Mouse (Mus musculus) layer of hippocampus, adult 11-12 months (tissue): Measurements from ENCODE around the gene E2f6.

ENCODE experiments used
- DNase-seq: peaks from one replicate; pipeline ENCODE4 v3.0.0; 2022; ENCODE audit warnings: low spot score

The E2f6 gene

DNA sequence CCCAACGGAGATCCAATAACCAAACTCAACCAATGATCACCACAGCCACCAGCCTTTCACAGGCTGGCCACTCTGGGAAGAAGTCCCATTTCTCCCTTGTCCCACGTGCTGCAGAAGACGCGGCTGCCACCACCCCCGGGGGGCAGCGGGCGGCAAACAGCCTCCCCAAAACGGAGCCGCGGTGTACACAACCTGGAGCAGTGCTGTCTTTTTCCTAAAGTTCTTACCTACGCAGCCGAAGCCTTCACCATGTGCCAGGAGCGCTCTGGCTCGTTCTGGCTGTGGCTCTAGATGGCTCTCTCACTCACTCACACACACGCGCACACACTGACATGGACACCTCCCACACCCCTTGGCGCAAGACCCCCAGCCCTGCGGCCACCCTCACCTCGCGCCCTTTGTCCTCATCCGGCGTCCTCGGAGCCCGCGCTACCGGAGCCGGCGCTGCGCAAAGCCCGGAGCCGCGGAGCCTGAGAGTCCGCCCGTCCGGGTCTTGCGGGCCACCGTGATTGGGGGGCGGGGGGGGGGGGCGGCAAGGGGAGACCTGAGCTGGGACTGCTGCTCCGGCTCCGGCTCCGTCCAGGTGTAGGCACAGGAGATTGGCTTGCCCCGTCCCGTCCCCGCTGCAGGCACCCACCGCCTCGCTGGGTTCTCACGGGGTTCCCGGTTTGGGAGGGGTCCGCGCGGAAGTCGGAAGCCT is 10.4 kb upstream of the E2f6 start, which contains the start of gene Greb1:
Gene Greb1 (minus strand): TSS at position 628 of the 700 bp plus-strand sequence.
- DNase-seq: no peak

DNA sequence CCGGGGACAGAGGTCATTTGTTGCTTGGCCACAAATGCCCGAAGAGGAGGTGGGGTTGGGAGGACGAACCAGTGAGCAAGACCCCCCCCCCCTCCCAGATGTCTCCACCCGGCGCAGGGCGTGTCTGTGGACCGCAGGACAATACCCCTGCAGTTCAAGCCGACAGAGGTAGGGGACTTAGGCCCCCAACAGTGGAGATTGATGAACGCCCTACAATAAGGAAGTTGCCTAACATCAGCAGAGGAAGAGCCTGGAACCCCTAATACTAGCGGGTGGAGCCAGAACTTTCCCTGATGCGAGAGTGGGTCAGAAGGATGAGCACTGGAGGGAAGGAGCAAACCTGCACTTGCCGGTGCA is 9.8 kb upstream of the E2f6 start:
- DNase-seq: no peak

DNA sequence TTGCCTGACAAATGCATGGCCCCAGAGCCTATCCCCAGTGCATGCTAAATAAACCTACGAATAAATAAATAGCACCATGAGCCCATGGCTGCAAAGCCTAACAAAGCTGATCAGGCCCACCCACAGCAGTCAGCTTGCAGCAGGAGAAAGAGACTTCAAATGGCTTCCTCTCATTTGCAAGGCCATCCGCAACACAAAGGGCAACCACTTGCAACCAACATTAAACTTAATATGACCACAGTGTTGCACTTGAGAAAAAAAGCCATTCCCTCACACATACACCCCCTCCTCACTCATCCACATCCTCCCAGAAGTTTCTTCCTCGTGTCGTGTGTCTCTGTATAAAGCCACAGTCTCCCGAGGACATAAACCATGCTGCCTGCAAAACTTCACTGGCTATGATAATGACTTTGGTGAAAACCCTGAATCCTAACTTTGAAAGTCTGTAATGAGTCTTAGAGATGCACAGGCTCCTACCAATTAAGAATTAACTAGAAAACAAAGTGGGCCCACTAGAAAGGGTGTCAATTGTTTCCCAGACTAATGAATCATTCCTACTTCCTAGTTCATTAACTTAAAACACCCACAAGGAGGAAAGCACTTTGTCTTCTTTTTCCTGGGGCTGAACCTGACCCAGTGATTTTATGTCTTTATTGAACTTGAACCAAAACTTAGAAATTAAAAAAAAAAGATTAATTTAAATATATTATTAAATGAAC is 7.4 kb upstream of the E2f6 start:
- no peak for DNase-seq

DNA sequence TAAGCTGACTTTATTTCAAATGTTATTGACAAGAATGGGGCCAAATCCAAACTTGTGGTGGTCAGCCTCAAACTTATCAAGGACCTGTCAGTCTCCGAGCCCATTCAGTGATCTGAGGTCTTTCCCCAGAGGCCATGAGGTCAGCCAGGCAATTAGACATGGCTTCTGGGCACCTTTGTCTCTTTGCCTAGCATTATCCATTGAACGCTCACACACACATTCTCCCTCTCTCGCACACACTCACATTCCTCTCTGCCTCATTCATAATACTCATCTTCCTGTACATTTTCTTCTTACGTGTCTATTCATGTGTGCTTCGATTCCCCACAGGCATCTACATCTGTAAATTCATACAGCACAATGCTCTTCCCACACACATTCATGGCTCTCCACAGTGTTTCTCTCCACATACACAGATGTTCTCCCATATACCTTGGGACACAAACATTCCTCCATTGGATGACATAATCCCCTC is 6.8 kb upstream of the E2f6 start:
- DNase-seq: no peak

DNA sequence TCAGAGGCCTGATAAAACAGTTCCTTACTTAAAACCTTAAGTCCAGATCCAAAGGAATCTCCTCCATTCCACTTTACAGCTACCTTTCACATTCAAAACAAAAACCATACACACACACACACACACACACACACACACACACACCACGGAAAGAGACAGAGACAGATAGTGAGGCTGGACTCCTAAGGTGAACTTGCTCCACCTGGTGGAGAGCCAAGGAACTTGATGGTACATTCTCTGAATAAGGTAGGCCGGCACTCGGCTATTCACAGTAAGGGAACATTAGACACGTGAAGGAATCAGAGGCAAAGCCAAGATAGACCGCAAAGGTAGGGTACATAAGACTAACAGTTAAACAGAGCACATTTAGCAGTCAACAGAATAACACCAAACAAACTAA is 5.3 kb upstream of the E2f6 start:
- peak; percentile 89 for DNase-seq

DNA sequence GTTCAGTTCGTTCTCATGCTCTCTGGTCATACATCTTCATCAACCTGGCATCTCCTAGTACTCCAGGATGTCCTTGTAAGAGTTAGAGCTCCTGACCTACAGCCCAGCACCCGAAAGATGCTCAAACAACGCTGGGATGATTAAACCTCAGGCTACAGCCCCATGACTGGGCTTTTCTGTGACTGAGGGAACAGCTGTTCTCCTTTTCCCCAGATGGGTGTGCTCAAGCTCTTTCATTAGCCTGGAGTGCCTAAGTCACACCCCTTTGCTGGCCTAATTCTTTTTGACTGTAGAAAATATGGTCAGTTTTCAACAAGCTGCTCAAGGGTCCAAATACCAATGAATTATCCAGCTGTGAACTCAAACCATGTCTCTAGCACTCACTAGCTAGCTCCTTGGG is 2.7 kb upstream of the E2f6 start:
- DNase-seq: no peak

DNA sequence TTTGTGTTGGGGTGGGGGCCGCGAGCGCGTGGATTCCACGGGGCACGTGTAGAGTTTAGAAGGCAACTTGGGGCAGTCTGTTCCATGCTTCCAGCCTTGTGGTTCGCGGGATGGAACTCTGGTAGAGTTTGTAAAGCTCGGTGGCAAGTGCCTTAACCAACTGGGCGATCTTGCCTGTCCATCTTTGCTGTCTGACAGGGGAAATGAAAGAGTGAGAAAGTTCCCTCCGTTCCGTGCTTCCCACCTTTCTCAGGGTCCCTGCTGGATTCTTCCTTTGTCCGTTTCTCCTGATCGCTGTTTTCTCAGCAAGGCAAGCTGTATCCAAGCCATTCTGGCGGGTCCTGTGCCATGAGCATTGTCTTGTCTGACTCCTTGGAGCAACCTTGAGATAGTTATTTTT is 714 bp downstream of the E2f6 start:
- no peak for DNase-seq

DNA sequence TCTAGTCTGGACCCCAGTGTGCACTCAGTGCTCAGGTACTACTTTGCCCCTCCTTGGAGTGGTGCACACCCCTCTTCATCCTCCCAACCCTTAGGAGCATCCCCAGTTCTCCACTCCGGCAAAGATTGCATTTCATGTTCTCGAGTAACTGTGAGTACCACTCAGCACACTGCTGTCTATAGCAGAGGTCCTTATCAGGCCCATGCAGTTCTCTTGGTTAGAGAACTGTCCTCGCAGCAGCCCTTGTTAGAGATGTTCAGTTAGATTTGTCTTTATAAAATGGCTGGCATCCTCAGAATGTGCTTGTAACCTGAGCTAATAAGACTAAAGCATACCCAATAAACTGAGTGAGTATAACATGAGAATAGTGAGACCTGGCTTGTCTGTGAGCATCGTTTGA is 6.4 kb downstream of the E2f6 start:
- DNase-seq: no peak

DNA sequence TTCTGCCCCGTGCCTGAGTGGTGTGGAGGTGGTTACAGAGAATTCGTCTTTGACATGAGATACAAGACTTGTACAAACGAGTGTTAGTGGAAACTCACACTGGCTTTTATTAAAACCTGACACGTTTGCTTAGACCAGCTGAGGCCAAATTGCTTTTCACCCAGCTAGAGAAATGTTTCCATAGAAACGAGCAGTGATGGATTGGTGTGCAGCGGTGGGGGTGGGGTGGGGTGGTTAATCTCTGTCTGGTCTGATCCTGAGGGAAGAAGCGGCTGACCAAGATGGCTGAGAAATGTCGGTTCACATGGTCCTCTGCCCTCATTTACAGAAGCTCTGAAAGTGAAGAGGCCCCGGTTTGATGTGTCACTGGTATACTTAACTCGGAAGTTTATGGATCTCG is 7.8 kb downstream of the E2f6 start:
- no peak for DNase-seq

DNA sequence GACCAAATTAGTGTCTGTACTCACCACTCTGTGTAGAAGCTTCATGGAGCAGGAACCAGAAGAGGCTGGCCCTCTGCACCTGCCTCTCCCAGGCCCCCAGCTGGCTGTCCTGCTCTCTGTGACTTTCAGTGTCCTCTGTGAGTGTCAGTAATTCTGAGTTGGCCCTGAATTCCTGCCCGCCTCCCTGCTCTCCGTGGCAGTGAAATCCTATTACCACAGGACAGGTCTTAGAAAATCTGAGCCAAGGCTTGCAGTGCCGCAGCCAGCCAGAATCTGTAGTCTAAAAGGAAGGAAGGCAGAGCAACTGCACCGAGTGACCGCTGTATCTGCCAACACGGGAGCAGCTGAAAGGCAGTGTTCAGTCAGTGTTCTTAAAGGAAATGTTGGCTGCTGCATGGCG is 10.0 kb downstream of the E2f6 start:
- DNase-seq: no peak

DNA sequence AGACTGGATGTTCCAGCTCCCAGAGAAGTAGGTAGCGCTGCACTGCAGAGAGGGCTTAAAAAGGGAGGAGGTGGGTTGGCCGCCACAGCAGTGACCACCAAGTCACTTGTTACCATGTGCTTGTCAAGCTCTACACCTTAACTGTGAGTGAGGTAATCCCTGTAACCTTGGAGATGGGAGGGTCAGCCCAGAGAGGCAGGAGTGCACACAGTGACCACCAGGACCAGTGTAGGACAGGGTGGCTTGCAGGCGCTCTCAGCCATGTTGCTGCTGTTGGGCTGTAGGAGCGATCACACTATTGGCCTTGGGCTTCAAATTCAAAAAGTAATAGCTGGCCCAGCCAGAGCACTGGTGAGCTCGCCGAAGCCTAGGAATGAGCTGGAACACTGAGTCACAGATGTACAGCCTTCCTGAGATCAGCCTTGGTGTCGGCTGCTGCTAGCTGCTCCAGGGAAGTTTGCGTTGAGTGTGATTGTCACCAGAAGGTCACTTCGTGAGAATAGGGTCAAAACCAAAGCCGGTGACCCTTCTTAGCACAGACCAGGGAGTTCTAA is 11.5 kb downstream of the E2f6 start:
- DNase-seq: no peak

DNA sequence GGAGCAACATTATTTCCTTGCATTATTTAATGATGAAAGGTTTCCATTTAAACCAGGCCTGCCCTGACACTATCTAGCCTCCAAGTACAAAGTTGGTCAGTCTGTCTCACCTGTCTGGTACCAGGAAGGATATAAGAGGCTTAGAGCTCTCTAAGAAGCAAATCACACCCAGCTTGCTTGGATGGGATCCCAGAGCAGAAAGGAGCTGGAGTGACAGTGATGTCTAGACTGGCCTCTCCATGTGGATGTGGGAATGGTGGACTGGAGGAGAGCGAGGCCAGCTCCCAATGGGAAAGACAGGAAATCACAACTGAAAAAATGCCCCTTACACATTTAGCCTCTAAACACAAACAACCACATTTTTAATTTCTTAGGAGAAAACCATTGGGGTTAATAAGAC is 12.9 kb downstream of the E2f6 start:
- no peak for DNase-seq

DNA sequence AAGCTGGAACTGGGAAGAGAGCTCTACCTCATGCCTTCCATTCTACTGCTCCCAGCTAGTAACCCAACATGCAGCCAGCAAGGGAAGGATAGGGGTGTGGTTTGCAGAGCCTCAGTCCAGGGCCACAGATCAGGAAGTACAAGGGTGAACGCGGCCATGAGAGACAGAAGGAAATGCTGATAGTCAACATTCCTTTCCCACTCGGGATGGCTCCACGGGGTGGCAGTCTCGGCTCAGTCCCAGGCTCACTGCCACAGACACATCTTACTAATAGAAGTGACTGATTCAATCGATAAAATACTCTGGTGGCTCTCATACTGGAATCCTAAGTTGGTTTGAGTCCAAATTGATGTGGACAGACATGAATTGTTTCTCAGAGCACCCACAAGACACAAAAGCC is 17.7 kb downstream of the E2f6 start:
- peak; percentile 75 for DNase-seq

DNA sequence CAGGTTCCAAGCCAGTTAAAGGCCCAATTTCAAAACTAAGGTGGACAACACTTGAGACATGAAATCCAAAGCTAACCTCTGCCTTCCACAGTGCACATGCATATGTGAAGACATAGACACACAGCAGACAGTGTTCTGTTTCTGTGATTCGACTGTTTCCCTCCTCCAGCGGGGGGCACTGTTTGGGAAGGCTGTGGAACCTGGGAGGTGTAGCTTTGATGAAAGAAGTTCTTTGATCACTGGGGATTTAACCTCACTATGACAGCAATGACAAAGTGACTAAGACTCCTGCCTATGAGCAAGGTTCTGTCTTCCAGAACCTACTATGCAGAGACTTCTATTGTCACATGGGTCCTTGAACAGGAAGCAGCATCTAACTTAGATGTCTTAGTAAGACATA is 19.0 kb downstream of the E2f6 start:
- no peak for DNase-seq

DNA sequence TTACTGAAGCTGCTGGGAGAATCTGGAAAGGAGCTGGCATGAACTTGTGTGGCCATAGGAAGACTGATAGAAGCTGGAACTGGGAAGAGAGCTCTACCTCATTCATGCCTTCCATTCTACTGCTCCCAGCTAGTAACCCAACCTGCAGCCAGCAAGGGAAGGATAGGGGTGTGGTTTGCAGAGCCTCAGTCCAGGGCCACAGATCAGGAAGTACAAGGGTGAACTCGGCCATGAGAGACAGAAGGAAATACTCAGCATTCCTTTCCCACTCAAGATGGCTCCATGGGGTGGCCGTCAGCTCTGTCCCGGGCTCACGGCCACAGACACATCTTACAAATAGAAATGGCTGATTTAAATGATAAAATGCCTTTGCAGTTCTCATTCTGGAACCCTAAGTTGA is 20.3 kb downstream of the E2f6 start:
- no peak for DNase-seq

DNA sequence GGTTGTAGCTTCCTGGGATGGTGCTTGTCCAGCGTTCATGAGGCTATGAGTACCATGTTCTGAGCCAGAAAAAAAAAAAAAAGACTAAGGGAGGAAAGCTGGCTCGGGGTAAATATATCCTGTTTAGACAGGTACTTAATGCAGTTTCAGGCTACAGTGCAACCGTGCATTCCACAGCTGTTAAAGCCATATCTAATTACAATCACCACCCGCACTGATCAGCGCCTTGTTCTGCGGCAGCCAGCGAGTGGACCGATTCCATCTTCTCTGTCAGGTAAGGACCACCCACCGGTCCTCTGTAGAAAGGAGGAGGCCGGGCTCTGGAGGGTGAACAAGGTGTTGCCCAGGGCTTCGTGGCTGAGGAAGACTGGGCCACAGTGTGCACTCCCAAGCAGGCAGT is 23.9 kb downstream of the E2f6 start:
- no peak for DNase-seq

DNA sequence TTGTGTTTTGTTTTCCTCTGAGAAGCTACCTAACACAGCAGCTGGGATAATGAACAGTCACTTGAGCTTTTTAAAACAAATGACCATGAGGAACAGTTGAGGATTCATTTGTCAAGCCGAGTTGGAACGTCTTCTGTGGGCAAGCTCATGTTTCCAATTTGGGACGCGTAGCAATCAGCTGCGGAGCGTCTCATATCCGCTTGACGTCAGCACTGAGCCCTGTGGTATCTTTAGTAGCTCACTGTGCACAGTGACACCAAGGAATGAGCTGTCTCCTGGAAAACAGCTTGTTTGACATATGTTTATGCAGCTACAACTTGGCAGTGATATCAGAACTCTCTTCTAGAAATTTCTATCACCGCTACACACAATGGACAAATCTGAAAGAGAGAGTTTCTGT is 25.4 kb downstream of the E2f6 start:
- peak; percentile 79 for DNase-seq

DNA sequence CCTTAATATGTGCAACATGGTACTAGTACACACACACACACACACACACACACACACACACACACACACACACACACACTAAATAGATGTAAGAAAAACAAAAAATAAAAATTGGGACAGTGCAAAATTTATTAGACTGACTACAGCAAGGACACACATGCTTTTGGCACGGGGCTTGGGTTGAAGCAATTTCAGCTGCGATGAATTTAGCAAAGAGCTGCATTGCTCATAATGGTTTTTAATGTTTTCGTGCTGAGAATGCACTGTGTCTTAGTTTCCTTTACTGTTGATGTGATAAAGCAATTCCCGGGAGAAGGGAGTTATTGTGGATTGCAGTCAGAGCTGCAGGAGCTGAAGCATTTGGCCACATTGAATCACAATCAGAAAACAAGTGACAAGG is 27.0 kb downstream of the E2f6 start:
- DNase-seq: no peak

DNA sequence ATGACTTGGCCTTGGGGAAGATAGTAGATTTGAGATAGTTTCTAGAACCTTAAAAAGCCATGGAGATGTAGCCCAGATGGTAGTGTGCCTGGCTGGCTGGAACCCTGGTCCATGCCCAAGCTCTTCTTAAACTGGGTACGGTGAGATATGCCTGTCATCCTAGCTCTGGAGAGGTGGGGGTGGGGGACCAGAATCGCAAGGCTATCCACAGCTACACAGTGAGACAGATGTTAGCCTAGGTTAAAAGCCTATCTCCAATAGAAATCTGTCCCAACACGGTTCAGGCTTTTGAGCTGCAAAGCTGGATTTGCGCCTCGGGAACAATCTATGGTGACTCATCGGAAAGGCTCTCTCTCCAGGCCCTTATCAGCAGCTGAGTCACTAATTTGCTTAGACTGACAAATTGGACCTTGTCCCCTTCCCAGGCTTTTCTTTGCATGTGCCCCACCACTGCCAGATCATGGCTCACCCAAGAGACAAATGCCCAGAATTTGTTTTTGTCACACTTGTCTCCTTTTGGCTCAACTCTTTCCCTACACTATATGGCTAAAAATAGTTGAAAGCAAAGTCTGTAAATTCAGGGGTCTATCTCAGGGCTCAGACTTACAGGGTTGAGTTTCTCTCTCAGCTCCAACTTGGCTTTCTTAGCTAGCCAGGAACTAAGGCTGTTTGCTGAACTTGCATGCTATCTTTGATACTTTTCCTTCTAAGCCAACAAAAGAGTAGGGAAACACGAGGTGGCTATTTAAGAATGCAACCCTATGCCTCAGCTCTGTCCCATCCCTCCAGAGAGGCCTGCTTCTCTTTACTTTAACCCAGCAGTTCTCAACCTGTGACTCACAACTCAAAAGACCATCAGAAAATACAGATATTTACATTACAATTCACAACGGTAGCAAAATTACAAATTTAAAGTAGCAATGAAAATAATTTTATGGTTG is 30.3 kb downstream of the E2f6 start:
- DNase-seq: no peak

DNA sequence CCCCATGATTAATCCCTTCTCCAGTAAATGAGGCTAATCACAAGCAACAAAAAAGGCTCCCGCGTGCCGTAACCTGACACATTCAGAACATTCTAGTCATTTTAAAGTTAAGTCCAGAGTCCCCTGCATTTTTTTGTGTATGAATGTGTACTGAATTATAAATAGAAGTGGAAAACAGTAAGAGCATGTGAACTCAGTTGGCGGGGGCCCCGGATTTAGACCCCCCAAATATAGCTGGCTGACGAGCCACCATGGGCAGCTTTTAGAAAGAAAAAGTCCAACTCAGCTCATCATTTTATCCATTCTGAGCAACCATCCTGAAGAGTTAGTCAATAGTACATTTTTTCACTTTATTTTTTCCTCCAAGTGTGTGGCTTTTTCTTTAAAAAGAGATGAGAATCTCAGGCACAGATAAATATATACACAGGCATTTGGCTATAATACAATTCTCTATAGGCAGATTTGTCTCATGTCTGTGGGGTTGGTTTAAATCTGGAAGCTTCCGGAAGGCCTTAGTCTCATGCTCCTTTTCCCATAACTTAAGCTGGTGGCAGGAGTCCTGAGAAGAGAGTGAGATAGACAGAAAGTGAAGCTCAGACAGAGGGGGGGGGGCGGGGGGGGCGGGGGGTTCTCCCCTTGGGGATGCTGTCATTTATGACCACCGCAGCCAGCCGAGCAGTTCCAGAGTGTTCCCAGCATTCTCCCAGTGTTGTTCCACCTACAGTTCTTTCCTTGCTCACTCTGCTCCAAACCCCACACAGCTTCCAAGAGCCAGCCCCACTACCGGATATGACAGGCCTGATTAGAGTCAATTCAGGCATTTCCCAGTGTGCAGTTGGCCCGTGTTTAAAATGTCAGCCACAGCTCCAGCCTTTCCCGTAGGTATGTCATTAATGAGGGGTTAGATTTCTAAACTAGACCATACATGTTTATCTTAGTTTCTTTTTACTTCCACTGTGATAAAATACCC is 34.1 kb downstream of the E2f6 start:
- no peak for DNase-seq

DNA sequence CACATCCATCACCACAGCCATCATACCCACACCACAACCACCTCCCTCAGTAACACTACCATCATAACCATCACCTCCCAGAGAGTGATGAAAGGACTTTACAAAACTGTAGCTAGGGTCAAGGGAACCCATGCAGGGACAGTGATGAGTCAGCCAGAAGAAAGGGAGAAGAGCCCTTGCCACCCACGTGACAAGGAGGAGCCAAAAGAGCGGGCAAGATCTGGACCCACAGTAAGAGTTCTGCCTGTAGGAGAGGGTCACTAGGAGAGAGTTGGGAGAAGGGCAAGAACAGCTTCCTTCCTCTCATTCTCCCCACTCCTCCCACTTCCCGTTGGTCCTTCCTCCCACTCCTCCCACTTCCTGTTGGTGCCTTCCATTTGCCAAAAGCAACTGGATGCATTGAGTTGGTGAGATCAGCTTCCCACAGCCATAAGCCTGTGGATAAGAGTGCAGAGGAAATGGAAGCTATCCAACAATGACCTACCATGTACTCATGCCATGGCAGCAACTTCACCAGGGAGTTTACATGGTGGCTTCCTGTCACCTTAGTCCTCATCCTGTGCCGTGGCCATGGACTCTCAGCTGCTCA is 36.5 kb downstream of the E2f6 start:
- no peak for DNase-seq
